28 mouse cellular contexts compared by ENCODE assay signal in the genomic region with DNA sequence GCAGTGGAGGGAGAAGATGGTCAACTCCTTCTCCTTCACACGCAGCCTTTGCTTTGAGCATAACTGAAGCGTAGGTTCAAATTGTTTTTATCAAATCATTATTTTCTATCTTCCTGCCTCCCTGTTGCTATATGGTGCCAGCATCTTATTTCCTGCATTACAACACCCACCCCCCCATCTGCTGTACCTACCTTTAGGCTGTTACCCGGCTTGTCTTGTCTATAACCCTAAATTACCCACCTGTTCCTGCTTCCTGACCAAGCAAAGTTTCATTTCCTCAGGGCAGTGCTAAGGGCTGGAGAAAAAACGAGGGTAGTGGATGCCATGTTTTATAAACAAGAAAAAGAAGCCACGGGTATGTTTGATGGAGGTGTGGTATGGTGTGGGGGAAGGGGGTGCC. TPM values are rescaled to one million over a fixed set of nuclear protein-coding genes. Genes with fewer than 3 reads are reported as not detected.
"Had no signal": no experiment of that assay in that cellular context is flagged by ENCODE, and none has a peak within 500 bp of the region (broad histone marks: within the 10 kb centered on the region; RNA-seq: fewer than 3 reads in every experiment).

No protein-coding gene starts in this region.

- ATAC-seq: liver, postnatal 0 days; lung, postnatal 0 days; midbrain, embryonic 13.5 days; midbrain, embryonic 16.5 days had no signal

- H3K36me3 ChIP-seq: liver, embryonic 13.5 days; liver, embryonic 15.5 days; lung, embryonic 15.5 days; midbrain, embryonic 10.5 days; midbrain, embryonic 13.5 days; neural tube, embryonic 13.5 days; neural tube, embryonic 15.5 days; stomach, embryonic 15.5 days had no signal

- H3K27me3 ChIP-seq: liver, embryonic 13.5 days; liver, embryonic 15.5 days; lung, embryonic 15.5 days; midbrain, embryonic 13.5 days; neural tube, embryonic 13.5 days; neural tube, embryonic 15.5 days; stomach, embryonic 15.5 days had no signal

- H3K4me2 ChIP-seq: liver, embryonic 13.5 days; liver, embryonic 15.5 days; lung, embryonic 15.5 days; midbrain, embryonic 13.5 days; neural tube, embryonic 13.5 days; neural tube, embryonic 15.5 days; stomach, embryonic 15.5 days had no signal

- H3K4me3 ChIP-seq: liver, embryonic 13.5 days; liver, embryonic 15.5 days; lung, embryonic 15.5 days; midbrain, embryonic 10.5 days; midbrain, embryonic 13.5 days; myocyte; neural tube, embryonic 13.5 days; neural tube, embryonic 15.5 days; stomach, embryonic 15.5 days had no signal

- H3K27ac ChIP-seq: liver, embryonic 13.5 days; liver, embryonic 15.5 days; lung, embryonic 15.5 days; midbrain, embryonic 10.5 days; midbrain, embryonic 13.5 days; neural tube, embryonic 13.5 days; neural tube, embryonic 15.5 days; stomach, embryonic 15.5 days; stomach, postnatal 0 days had no signal

- H3K4me1 ChIP-seq: midbrain, embryonic 13.5 days; neural tube, embryonic 13.5 days had no signal

- DNase-seq: liver, embryonic 13.5 days; liver, postnatal 0 days; lung, adult 2 months; lung, postnatal 14 days; lung, postnatal 36 days; right cerebral cortex, adult 18-20 months; right cerebral cortex, postnatal 25 days; right cerebral cortex, postnatal 4 days; spleen, adult 18-20 months; thymus, adult 2 months; thymus, postnatal 25 days; thymus, postnatal 4 days had no signal

- H3K9me3 ChIP-seq: liver, embryonic 15.5 days; lung, embryonic 15.5 days; midbrain, embryonic 13.5 days; neural tube, embryonic 15.5 days; stomach, embryonic 15.5 days had no signal

- H3K9ac ChIP-seq: liver, embryonic 13.5 days; liver, embryonic 15.5 days; liver, postnatal 0 days; lung, embryonic 15.5 days; midbrain, embryonic 13.5 days; neural tube, embryonic 13.5 days; neural tube, embryonic 15.5 days; stomach, embryonic 15.5 days had no signal

RNA-seq across cellular contexts. Expression of a gene that starts 7.5 kb away (rescaled TPM):
- total RNA-seq: megakaryocyte, adult 5-6 weeks had no signal
- polyA plus RNA-seq: liver, embryonic 13.5 days; liver, embryonic 15.5 days; liver, postnatal 0 days; lung, adult 2 months; lung, embryonic 15.5 days; midbrain, embryonic 10.5 days; midbrain, embryonic 13.5 days; midbrain, embryonic 16.5 days; myocyte; neural tube, embryonic 11.5 days; neural tube, embryonic 13.5 days; small intestine, adult 2 months; stomach, embryonic 15.5 days; stomach, postnatal 0 days; testis, adult 2 months; thymus, adult 2 months; urinary bladder, adult 2 months had no signal
